ENCODE assay signal across 35 mouse cellular contexts in the genomic region with DNA sequence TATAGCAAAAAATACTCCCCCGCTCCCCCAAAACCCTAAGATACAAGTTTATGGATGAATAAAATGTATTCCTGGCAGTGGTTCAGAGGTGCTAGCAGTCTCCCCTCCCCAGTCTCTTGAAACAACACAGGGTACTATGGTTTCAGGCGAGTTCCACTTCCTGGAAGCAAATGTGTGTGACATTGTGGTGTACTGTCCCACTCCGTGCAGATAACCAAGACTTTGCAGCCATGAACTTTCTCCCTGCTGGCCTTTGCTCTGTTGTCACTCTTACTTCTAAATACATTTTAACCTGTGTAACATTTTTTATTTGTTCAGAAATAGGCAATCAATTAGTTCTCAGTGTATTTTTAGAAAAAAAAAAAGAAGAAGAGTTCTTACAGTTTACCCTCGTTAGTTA. TPM values are rescaled to one million over a fixed set of nuclear protein-coding genes. Genes with fewer than 3 reads are reported as not detected.
"Had no signal": no experiment of that assay in that cellular context is flagged by ENCODE, and none has a peak within 500 bp of the region (broad histone marks: within the 10 kb centered on the region; RNA-seq: fewer than 3 reads in every experiment).

No protein-coding gene starts in this region.

- H3K36me3 ChIP-seq: heart, embryonic 15.5 days; hindbrain, embryonic 12.5 days; hindbrain, embryonic 13.5 days; hindbrain, embryonic 15.5 days; intestine, embryonic 15.5 days had no signal

- H3K4me3 ChIP-seq: heart, adult 2 months; heart, embryonic 10.5 days; heart, embryonic 12.5 days; heart, embryonic 13.5 days; heart, embryonic 15.5 days; hindbrain, embryonic 10.5 days; hindbrain, embryonic 12.5 days; hindbrain, embryonic 13.5 days; hindbrain, embryonic 15.5 days; intestine, embryonic 15.5 days; kidney, embryonic 15.5 days; layer of hippocampus, adult 2 months had no signal

- ATAC-seq: hindbrain, embryonic 16.5 days; hindbrain, postnatal 0 days; inflammation-experienced regulatory T-cells, adult 6 months; intestine, embryonic 15.5 days; intestine, embryonic 16.5 days; intestine, postnatal 0 days had no signal

- H3K9ac ChIP-seq: heart, embryonic 12.5 days; heart, embryonic 13.5 days; heart, embryonic 15.5 days; hindbrain, embryonic 12.5 days; hindbrain, embryonic 13.5 days; hindbrain, embryonic 14.5 days; hindbrain, embryonic 15.5 days; intestine, embryonic 15.5 days; kidney, embryonic 15.5 days had no signal

- H3K27me3 ChIP-seq: heart, embryonic 12.5 days; heart, embryonic 15.5 days; hindbrain, embryonic 12.5 days; hindbrain, embryonic 15.5 days had no signal

- H3K9me3 ChIP-seq: heart, embryonic 10.5 days; heart, embryonic 12.5 days; heart, embryonic 13.5 days; heart, embryonic 15.5 days; hindbrain, embryonic 10.5 days; hindbrain, embryonic 12.5 days; hindbrain, embryonic 13.5 days; hindbrain, embryonic 15.5 days; intestine, embryonic 15.5 days; kidney, embryonic 15.5 days had no signal

- H3K4me2 ChIP-seq: heart, embryonic 11.5 days; heart, embryonic 12.5 days; heart, embryonic 13.5 days; heart, embryonic 15.5 days; hindbrain, embryonic 12.5 days; hindbrain, embryonic 13.5 days; hindbrain, embryonic 14.5 days; hindbrain, embryonic 15.5 days; intestine, embryonic 15.5 days; kidney, embryonic 15.5 days had no signal

- H3K27ac ChIP-seq: heart, adult 2 months; heart, embryonic 10.5 days; heart, embryonic 13.5 days; heart, embryonic 15.5 days; hindbrain, embryonic 10.5 days; hindbrain, embryonic 12.5 days; hindbrain, embryonic 13.5 days; hindbrain, embryonic 14.5 days; hindbrain, embryonic 15.5 days; hindbrain, postnatal 0 days; intestine, embryonic 15.5 days; kidney, embryonic 15.5 days; kidney, postnatal 0 days; layer of hippocampus, adult 2 months had no signal

- DNase-seq: heart, adult 18-20 months; heart, adult 2 months; heart, postnatal 10 days; heart, postnatal 14 days; heart, postnatal 36 days; heart, postnatal 4 days; kidney, adult 11 months; kidney, adult 18-20 months; kidney, adult 2 months; kidney, adult 8-10 months; kidney, adult 9 months; kidney, postnatal 10 days; kidney, postnatal 14 days; kidney, postnatal 36 days; kidney, postnatal 4 days; layer of hippocampus, adult 9-11 months had no signal

- H3K4me1 ChIP-seq: heart, embryonic 10.5 days; heart, embryonic 12.5 days; heart, embryonic 13.5 days; heart, embryonic 15.5 days; hindbrain, embryonic 10.5 days; hindbrain, embryonic 12.5 days; hindbrain, embryonic 13.5 days; hindbrain, embryonic 15.5 days; intestine, embryonic 15.5 days; kidney, embryonic 15.5 days had no signal

RNA-seq across cellular contexts. Expression of a gene that starts 20.5 kb away (rescaled TPM):
- polyA plus RNA-seq: inflammation-experienced regulatory T-cells, adult 6 months had no signal
